Mouse (Mus musculus) mouse embryonic stem cell (cell line): Measurements from ENCODE around the gene Gm21671.
"Not testable (repeated sequence)": the region's sequence is repeated elsewhere in the genome, so short reads cannot be mapped to it uniquely, and the experiment has no call there.

Experiments
- in situ Hi-C, 2 experiments: fragments of 300-500 bp; cut with MboI; formaldehyde crosslinking; loops; 1 replicate in 1 of 2; 3 replicates in 1 of 2; pipeline ENCODE4 v1.14.3; 2019 to 2020; ENCODE audit warnings: low sequenced_read_pairs in 2 of 2, low pct_unique_long_range_greater_than_20kb in 1 of 2, mixed read lengths in 1 of 2; ENCODE audit not compliant: unreplicated experiment in 1 of 2

The Gm21671 gene

DNA sequence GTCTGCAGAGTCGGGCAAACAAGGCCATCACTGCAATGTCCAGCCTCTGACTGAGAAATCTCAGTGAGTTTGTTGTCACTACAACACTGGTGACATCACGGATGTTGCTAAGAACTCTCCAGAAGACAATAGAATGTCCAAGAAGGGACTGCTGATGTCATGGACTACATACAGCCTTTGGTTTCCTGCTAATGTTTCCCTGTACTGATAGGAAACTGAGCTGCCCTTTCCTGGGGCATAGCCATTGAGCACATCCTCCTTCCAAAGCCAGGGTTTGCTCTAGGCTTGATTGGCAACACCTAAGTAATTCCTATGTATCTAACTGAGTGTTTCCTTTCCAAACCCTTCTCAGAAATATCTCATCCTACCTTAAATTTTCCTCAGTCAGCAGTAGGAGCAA lies at the start of gene Gm21671:
Gene Gm21671 (minus strand): TSS at position 101 of the 400 bp plus-strand sequence.
- in situ Hi-C loops = not testable (repeated sequence)

DNA sequence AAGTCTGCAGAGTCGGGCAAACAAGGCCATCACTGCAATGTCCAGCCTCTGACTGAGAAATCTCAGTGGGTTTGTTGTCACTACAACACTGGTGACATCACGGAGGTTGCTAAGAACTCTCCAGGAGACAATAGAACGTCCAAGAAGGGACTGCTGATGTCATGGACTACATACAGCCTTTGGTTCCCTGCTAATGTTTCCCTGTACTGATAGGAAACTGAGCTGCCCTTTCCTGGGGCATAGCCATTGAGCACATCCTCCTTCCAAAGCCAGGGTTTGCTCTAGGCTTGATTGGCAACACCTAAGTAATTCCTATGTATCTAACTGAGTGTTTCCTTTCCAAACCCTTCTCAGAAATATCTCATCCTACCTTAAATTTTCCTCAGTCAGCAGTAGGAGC lies 34.3 kb upstream of the Gm21671 start, which contains the start of gene Gm21698:
Gene Gm21698 (minus strand): TSS at position 101 of the 400 bp plus-strand sequence.
- in situ Hi-C loops = not testable (repeated sequence)

- in situ Hi-C loops = not testable (repeated sequence)
Measured at GRCm38 (mm10) chr5:25972563-25972962, 18.3 kb upstream of the Gm21671 start, which contains the start of gene Gm21680. TSS of gene Gm21680 (minus strand) at chr5:25972663.

- in situ Hi-C loops = not testable (repeated sequence)
Measured at GRCm38 (mm10) chr5:25957050-25957449, 2.8 kb upstream of the Gm21671 start.

DNA sequence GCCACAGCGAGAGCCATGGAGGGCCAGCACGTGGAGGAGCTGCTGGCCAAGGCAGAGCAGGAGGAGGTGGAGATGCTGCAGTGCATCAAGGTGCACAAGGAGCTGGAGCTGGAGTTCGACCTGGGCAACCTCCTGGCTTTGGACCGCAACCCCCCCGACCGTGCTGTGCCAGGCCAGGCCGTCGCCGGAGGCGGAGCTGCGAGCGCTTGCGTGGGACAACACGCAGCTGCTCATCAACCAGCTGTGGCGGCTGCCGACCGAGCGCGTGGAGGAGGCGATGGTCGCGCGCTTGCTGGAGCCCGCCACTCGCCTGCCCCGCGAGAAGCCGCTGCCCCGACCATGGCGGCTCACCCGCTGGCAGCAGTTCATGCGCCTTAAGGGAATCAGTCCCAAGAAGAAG lies 2.4 kb upstream of the Gm21671 start:
- in situ Hi-C loops = not testable (repeated sequence)

GRCm38 (mm10) chr5:25945391-25945790 lies 8.8 kb downstream of the Gm21671 start:
- in situ Hi-C loops = not testable (repeated sequence)

GRCm38 (mm10) chr5:25942281-25942680 lies 11.9 kb downstream of the Gm21671 start, which contains the start of gene Gm21663:
TSS of gene Gm21663 (minus strand) at chr5:25942381.
- in situ Hi-C loops = not testable (repeated sequence)
